Mouse (Mus musculus) lung, adult 2 months (tissue): Measurements from ENCODE around the gene Ccdc172. TPM values are rescaled to one million over a fixed set of nuclear protein-coding genes. Genes with fewer than 3 reads are reported as not detected.

Experiments
- DNase-seq: peaks from one replicate; pipeline ENCODE4 v3.0.0; 2022
- H3K4me1 ChIP-seq: fragments of 200-500 bp; 2 replicates; pipeline ENCODE4 v1.6.1; 2011; ENCODE audit warnings: low read length; ENCODE audit not compliant: control insufficient read depth, insufficient read depth
- H3K4me3 ChIP-seq: fragments of 200-500 bp; replicated peaks from 2 replicates; pipeline ENCODE3; 2011; ENCODE audit warnings: low read depth, mild to moderate bottlenecking, control low read depth, low read length; ENCODE audit errors: extremely low read depth
- CTCF ChIP-seq: fragments of 200-500 bp; IDR thresholded peaks from 2 replicates; pipeline ENCODE4 v1.5.1; 2011; ENCODE audit warnings: mild to moderate bottlenecking, low read length, control low read depth; ENCODE audit not compliant: insufficient read depth
- POLR2A ChIP-seq: fragments of 200-500 bp; IDR thresholded peaks from 2 replicates; pipeline ENCODE4 v1.6.1; 2011; ENCODE audit warnings: low read depth, mild to moderate bottlenecking, control low read depth, low read length, borderline replicate concordance; ENCODE audit errors: extremely low read depth
- WGBS: fragments of 180-500 bp; shearing (Covaris S2); methylation state at CpG from one replicate; pipeline ENCODE4 v1.1.7; 2018; 5-methylcytosine and 5-hydroxymethylcytosine counted together
- polyA plus RNA-seq: library from polyadenylated mRNA; depleted of rRNA; stranded (reverse); fragments of >200 nt; gene quantifications from 2 replicates; pipeline ENCODE4 v1.2.3, GENCODE M21; 2012

The Ccdc172 gene
- polyA plus RNA-seq, 1 experiment: not detected

GRCm38 (mm10) chr19:58523736-58524394 is 12.1 kb downstream of the Ccdc172 start:
- TF ChIP-seq CTCF: no peak
- DNase-seq: no peak
- Histone ChIP-seq H3K4me3 (no peak overlapping the region), H3K4me1 (no peaks in the 10 kb centered on the region)
- WGBS: 31% methylated on average over 12 of the region's 12 CpGs

- Histone ChIP-seq H3K4me3 (no peak overlapping the region), H3K4me1 (no peaks in the 10 kb centered on the region)
- 55% methylated on average over 12 of the region's 12 CpGs for WGBS
- DNase-seq: no peak
- TF ChIP-seq POLR2A: no peak
- TF ChIP-seq CTCF: no peak
Observed at GRCm38 (mm10) chr19:58525457-58526239, 13.9 kb downstream of the Ccdc172 start.

- 37% methylated on average over 3 of the region's 3 CpGs for WGBS
- H3K4me3 ChIP-seq: no peak overlapping the region
- DNase-seq: no peak
- no peaks in the 10 kb centered on the region for H3K4me1 ChIP-seq
- no peak for TF ChIP-seq POLR2A
Observed at GRCm38 (mm10) chr19:58533077-58533476, 21.3 kb downstream of the Ccdc172 start.

- WGBS: 80% methylated on average over 10 of the region's 10 CpGs
- no peak overlapping the region for H3K4me3 ChIP-seq
- no peak for TF ChIP-seq POLR2A
- TF ChIP-seq CTCF: no peak
- no peak for DNase-seq
- no peaks in the 10 kb centered on the region for H3K4me1 ChIP-seq
Observed at GRCm38 (mm10) chr19:58536691-58537090, 24.9 kb downstream of the Ccdc172 start.

GRCm38 (mm10) chr19:58540396-58540795 is 28.6 kb downstream of the Ccdc172 start:
- no peak for DNase-seq
- 80% methylated on average over 5 of the region's 5 CpGs for WGBS
- no peaks in the 10 kb centered on the region for H3K4me1 ChIP-seq
- TF ChIP-seq CTCF (no peak), POLR2A (no peak)
- H3K4me3 ChIP-seq: no peak overlapping the region

DNA sequence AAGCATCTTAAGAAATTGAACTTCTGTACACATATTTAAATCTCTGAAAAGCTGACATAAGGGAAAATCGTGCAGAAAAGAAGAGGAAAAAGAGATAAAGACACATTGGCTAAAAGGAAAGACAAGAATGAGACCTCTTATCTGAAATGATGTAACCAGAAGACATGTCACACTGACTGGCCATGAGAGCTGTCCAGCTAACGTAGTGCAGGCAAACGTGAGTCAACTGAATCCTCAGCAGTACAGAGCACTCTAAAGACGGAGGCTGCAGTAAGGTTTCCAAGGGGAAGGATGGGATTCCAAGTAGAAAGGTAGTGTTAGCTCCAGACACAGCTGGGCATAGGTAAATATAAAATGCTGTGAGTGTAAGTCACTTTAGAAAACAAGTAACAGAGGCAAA is 36.6 kb downstream of the Ccdc172 start:
- DNase-seq: no peak
- H3K4me1 ChIP-seq: no peaks in the 10 kb centered on the region
- H3K4me3 ChIP-seq: no peak overlapping the region
- TF ChIP-seq POLR2A (no peak), CTCF (no peak)
- WGBS: 40% methylated on average over 4 of the region's 4 CpGs

DNA sequence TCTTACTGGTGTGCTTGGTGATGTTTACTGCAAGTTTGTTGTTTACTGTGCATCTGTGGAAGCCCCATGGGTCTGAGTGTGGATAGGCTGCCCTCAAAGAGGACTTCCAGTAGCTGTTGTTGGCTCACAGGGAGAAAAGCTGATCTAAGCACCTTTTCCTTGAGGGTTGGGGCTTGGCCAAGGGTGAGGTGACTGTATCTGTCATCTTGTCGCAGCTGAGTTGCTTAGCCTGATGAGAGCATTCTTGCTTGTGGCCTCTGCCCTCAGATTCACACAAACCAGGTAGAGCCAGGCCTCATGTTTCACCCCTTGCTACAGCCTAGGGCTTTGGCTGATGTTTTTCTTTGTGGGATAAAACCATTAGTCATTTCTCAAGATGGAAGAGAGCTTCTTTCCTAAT is 38.7 kb downstream of the Ccdc172 start:
- no peak for DNase-seq
- WGBS: 30% methylated on average over 1 of the region's 1 CpGs
- no peak for TF ChIP-seq CTCF
- no peak for TF ChIP-seq POLR2A
- H3K4me1 ChIP-seq: no peaks in the 10 kb centered on the region
- H3K4me3 ChIP-seq: no peak overlapping the region

- WGBS: 82% methylated on average over 3 of the region's 3 CpGs
- TF ChIP-seq CTCF: no peak
- no peak for TF ChIP-seq POLR2A
- Histone ChIP-seq H3K4me3 (no peak overlapping the region), H3K4me1 (no peaks in the 10 kb centered on the region)
- DNase-seq: no peak
Observed at GRCm38 (mm10) chr19:58550916-58551315, 39.1 kb downstream of the Ccdc172 start.

DNA sequence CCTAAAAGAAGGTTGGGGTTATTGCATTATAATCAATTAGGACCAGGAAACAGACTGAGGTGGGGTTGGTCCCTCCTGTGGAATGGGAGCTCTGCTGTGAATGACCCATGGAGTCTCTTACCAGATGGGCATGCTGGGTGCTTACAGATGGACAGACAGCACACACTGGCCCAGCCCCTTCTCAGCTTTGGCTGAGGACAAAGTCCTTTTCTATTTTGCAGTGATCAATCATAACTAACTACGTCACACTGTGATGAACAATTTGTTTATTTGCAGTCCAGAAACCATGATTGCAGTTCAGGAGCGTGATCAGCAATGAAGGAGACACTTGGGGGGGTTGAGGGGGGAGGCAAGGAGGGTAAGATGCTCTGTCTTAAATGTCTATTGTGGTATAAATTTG is 43.2 kb downstream of the Ccdc172 start:
- TF ChIP-seq POLR2A (no peak), CTCF (no peak)
- no peak for DNase-seq
- H3K4me3 ChIP-seq: no peak overlapping the region
- no peaks in the 10 kb centered on the region for H3K4me1 ChIP-seq
- WGBS: 51% methylated on average over 2 of the region's 2 CpGs

- 42% methylated on average over 5 of the region's 5 CpGs for WGBS
- DNase-seq: peak; percentile 8
Observed at GRCm38 (mm10) chr19:58558352-58558751, 46.6 kb downstream of the Ccdc172 start.

More at GRCm38 (mm10) chr19:58558352-58558751, 46.6 kb downstream of the Ccdc172 start:
- Histone ChIP-seq H3K4me3 (no peak overlapping the region), H3K4me1 (no peaks in the 10 kb centered on the region)
- TF ChIP-seq CTCF: no peak
- TF ChIP-seq POLR2A: no peak
